Mouse (Mus musculus): ENCODE measurements around the gene Yrdc. TPM values are rescaled to one million over a fixed set of nuclear protein-coding genes. Genes with fewer than 3 reads are reported as not detected.

Gene Yrdc
- polyA plus RNA-seq, 1 experiment, result 70.4 TPM

DNA sequence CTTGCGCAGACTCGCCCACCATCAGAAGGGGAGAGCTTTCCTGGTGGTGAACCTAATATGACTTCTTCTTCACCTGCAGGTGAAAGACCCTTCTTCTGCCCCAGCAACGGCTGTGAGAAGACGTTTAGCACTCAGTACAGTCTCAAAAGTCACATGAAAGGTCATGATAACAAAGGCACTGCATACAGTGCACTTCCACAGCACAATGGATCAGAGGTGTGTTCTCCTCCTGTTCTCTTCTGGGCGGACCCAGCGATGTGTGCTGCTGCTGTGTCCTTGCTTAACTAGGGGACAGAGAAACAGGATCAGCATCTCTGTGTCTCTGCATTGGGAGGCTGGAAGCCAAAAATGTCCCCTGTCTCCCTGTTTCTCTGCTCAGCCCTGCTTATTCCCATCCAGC lies 25.5 kb upstream of the Yrdc start:
- Histone ChIP-seq H3K4me1 (replicated peaks; ENCODE audit: control insufficient read depth, insufficient read depth, low read length) (no peaks in the 10 kb centered on the region), H3K4me3 (ENCODE audit: control insufficient read depth, insufficient read depth, low read length) (no peak overlapping the region), H3K27ac (ENCODE audit: control insufficient read depth, insufficient read depth, low read length) (no peak overlapping the region), H3K27me3 (ENCODE audit: control insufficient read depth, insufficient read depth, low read length) (no peaks in the 10 kb centered on the region), H3K36me3 (ENCODE audit: control insufficient read depth, insufficient read depth, low read length) (peaks cover 22% of the 10 kb centered on the region)
- TF ChIP-seq POLR2A (IDR thresholded peaks at IDR 0.05; ENCODE audit: control insufficient read depth, extremely low read depth, insufficient read depth, low read length, poor library complexity), result no peak
- no peak for TF ChIP-seq CTCF (IDR thresholded peaks at IDR 0.05; ENCODE audit: borderline replicate concordance, control insufficient read depth, extremely low read depth, insufficient read depth, low read length, poor library complexity)
- no peak for DNase-seq
- 98% methylated on average over 6 of the region's 6 CpGs for WGBS

DNA sequence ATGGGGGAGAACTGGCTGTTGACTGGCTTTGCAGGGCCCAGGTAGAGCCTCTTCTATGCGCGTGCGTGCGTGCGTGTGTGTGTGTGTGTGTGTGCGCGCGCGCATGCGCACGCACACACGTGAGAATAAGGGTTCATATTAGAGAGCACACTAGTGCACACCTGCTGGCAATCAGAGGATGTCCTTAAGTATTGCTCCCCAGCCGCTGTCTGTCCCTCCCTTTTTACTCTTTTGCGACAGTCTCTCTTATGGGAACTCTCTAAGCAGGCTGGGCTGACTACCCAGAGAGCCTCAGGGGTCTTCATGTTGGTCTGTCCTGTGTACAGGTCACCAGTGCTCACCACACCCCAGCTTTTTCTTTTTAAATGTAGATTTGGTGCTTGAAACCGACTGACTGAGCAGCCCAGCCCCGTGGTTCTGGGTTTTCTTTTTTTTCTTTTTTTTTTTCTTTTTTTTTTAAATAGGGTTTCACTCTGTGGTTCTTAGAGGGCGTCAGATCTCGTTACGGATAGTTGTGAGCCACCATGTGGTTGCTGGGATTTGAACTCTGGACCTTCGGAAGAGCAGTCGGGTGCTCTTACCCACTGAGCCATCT lies 25.0 kb upstream of the Yrdc start:
- TF ChIP-seq CTCF (IDR thresholded peaks at IDR 0.05; ENCODE audit: borderline replicate concordance, control insufficient read depth, extremely low read depth, insufficient read depth, low read length, poor library complexity) (no peak), POLR2A (IDR thresholded peaks at IDR 0.05; ENCODE audit: control insufficient read depth, extremely low read depth, insufficient read depth, low read length, poor library complexity) (no peak)
- no peak for DNase-seq
- H3K4me1 ChIP-seq (replicated peaks; ENCODE audit: control insufficient read depth, insufficient read depth, low read length), result no peaks in the 10 kb centered on the region
- H3K27ac ChIP-seq (ENCODE audit: control insufficient read depth, insufficient read depth, low read length), result no peak overlapping the region
- H3K36me3 ChIP-seq (ENCODE audit: control insufficient read depth, insufficient read depth, low read length), result peaks cover 19% of the 10 kb centered on the region
- 97% methylated on average over 21 of the region's 21 CpGs for WGBS
- no peaks in the 10 kb centered on the region for H3K27me3 ChIP-seq (ENCODE audit: control insufficient read depth, insufficient read depth, low read length)
- no peak overlapping the region for H3K4me3 ChIP-seq (ENCODE audit: control insufficient read depth, insufficient read depth, low read length)

GRCm38 (mm10) chr4:124829671-124830070 lies 20.8 kb upstream of the Yrdc start:
- Histone ChIP-seq H3K36me3 (ENCODE audit: control insufficient read depth, insufficient read depth, low read length) (peaks cover 20% of the 10 kb centered on the region), H3K27ac (ENCODE audit: control insufficient read depth, insufficient read depth, low read length) (no peak overlapping the region), H3K4me3 (ENCODE audit: control insufficient read depth, insufficient read depth, low read length) (no peak overlapping the region), H3K4me1 (replicated peaks; ENCODE audit: control insufficient read depth, insufficient read depth, low read length) (no peaks in the 10 kb centered on the region), H3K27me3 (ENCODE audit: control insufficient read depth, insufficient read depth, low read length) (no peaks in the 10 kb centered on the region)
- WGBS, result 92% methylated on average over 5 of the region's 5 CpGs
- no peak for TF ChIP-seq CTCF (IDR thresholded peaks at IDR 0.05; ENCODE audit: borderline replicate concordance, control insufficient read depth, extremely low read depth, insufficient read depth, low read length, poor library complexity)
- DNase-seq, result no peak

DNA sequence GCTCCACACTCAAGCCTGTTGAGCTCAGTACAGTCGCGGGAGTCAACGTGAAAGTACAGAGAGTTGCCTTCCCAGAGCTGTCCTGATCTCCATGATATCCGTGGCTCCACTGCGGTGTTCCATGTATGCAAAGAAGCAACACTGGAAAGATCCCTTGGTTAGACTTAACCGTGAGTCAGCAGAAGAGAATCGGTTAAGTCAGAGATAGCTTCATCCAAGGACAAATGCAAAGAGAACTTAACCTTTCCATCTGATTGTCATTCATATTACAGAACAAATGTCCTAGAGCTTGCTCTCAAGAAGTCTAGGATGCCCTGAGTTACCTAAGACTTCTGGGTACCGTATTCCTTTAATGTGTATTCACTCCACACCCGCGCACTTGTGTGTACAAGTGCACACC lies 17.7 kb upstream of the Yrdc start:
- H3K4me3 ChIP-seq (ENCODE audit: control insufficient read depth, insufficient read depth, low read length), result no peak overlapping the region
- DNase-seq, result no peak
- no peaks in the 10 kb centered on the region for H3K27me3 ChIP-seq (ENCODE audit: control insufficient read depth, insufficient read depth, low read length)
- H3K36me3 ChIP-seq (ENCODE audit: control insufficient read depth, insufficient read depth, low read length), result peaks cover 13% of the 10 kb centered on the region
- TF ChIP-seq POLR2A (IDR thresholded peaks at IDR 0.05; ENCODE audit: control insufficient read depth, extremely low read depth, insufficient read depth, low read length, poor library complexity) (no peak), CTCF (IDR thresholded peaks at IDR 0.05; ENCODE audit: borderline replicate concordance, control insufficient read depth, extremely low read depth, insufficient read depth, low read length, poor library complexity) (no peak)
- no peak overlapping the region for H3K27ac ChIP-seq (ENCODE audit: control insufficient read depth, insufficient read depth, low read length)
- 98% methylated on average over 10 of the region's 10 CpGs for WGBS
- H3K4me1 ChIP-seq (replicated peaks; ENCODE audit: control insufficient read depth, insufficient read depth, low read length), result no peaks in the 10 kb centered on the region

DNA sequence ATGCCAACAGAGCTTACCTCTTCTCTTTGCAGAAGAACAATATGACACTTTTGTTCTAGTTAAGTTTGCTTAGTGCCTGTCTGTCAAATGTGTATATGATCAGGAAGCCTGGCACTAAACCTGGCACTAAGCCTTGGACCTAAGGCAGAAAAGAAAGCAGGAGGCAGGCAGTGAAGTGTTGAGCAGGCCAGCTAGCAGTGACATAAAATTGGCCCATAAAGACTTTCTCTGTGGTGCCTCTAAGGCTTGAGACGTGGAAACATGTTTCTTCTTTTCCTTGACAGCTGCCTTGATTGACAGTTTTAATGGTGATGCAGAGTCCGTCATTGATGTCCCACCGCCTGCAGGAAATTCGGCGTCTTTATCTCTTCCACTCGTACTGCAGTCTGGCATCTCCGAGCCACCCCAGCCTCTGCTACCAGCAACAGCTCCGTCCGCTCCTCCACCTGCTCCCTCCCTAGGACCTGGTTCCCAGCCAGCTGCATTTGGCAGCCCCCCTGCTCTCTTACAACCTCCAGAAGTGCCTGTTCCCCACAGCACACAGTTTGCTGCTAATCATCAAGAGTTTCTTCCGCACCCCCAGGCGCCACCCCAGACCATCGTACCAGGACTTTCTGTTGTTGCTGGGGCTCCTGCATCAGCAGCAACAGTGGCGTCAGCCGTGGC lies 12.3 kb upstream of the Yrdc start:
- no peaks in the 10 kb centered on the region for H3K4me1 ChIP-seq (replicated peaks; ENCODE audit: control insufficient read depth, insufficient read depth, low read length)
- H3K36me3 ChIP-seq (ENCODE audit: control insufficient read depth, insufficient read depth, low read length), result peaks cover 14% of the 10 kb centered on the region
- H3K27ac ChIP-seq (ENCODE audit: control insufficient read depth, insufficient read depth, low read length), result no peak overlapping the region
- DNase-seq, result no peak
- 96% methylated on average over 14 of the region's 14 CpGs for WGBS
- H3K27me3 ChIP-seq (ENCODE audit: control insufficient read depth, insufficient read depth, low read length), result no peaks in the 10 kb centered on the region
- H3K4me3 ChIP-seq (ENCODE audit: control insufficient read depth, insufficient read depth, low read length), result no peak overlapping the region
- no peak for TF ChIP-seq CTCF (IDR thresholded peaks at IDR 0.05; ENCODE audit: borderline replicate concordance, control insufficient read depth, extremely low read depth, insufficient read depth, low read length, poor library complexity)
- no peak for TF ChIP-seq POLR2A (IDR thresholded peaks at IDR 0.05; ENCODE audit: control insufficient read depth, extremely low read depth, insufficient read depth, low read length, poor library complexity)

GRCm38 (mm10) chr4:124840998-124841397 lies 9.5 kb upstream of the Yrdc start:
- no peak for DNase-seq
- no peak for TF ChIP-seq CTCF (IDR thresholded peaks at IDR 0.05; ENCODE audit: borderline replicate concordance, control insufficient read depth, extremely low read depth, insufficient read depth, low read length, poor library complexity)
- no peak for TF ChIP-seq POLR2A (IDR thresholded peaks at IDR 0.05; ENCODE audit: control insufficient read depth, extremely low read depth, insufficient read depth, low read length, poor library complexity)
- H3K4me1 ChIP-seq (replicated peaks; ENCODE audit: control insufficient read depth, insufficient read depth, low read length), result no peaks in the 10 kb centered on the region
- H3K27me3 ChIP-seq (ENCODE audit: control insufficient read depth, insufficient read depth, low read length), result no peaks in the 10 kb centered on the region
- H3K27ac ChIP-seq (ENCODE audit: control insufficient read depth, insufficient read depth, low read length), result no peak overlapping the region
- H3K4me3 ChIP-seq (ENCODE audit: control insufficient read depth, insufficient read depth, low read length), result no peak overlapping the region
- H3K36me3 ChIP-seq (ENCODE audit: control insufficient read depth, insufficient read depth, low read length), result peaks cover 14% of the 10 kb centered on the region
- WGBS, result 97% methylated on average over 1 of the region's 1 CpGs
